Mouse (Mus musculus) gastrocnemius, postnatal 36 days (tissue): Measurements from ENCODE around the gene Bdp1. TPM values are rescaled to one million over a fixed set of nuclear protein-coding genes. Genes with fewer than 3 reads are reported as not detected.

Source experiments
- DNase-seq, 2 experiments: peaks; one replicate each; pipeline ENCODE4 v3.0.0; 2022
- intact Hi-C: fragments of 180-260 bp; cut with DNase I; formaldehyde crosslinking; loops from one replicate; pipeline ENCODE4 v1.15.1; 2025
- total RNA-seq, 2 experiments: library from RNA; stranded (reverse); gene quantifications; 2 replicates each; pipeline ENCODE4 v1.2.3; 2021

The Bdp1 gene
- total RNA-seq, 2 experiments from 2014 or later = 12.8 to 16.4 TPM

DNA sequence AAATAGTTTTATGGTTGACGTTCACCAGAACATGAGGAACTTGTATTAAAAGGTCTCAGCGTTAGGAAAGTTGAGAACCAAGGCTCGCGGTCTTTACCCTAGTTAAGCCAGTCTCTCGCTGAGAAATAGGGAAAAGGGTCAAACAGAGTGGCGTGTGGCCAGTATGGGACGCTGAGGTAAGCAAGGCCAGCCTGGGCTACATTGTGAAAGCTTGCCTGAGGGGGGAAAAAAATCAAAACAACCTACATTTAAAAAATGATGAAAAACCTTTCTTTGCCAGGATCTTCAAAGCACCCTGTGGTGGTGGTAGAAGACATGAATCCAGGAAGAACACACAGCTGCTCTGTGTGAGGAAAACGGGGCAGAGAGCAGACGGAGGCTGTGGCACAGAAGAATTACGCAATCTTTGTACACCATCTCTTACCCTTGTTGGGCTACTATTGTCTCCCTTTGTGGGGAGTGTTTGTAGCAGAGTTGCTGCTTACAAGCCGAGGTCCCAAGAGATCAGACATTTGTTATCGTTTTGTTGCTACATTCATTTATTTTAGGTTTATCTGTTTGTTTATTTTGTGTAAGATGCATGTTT, 97.9 kb downstream of the Bdp1 start:
- intact Hi-C loops = no loop called here

DNA sequence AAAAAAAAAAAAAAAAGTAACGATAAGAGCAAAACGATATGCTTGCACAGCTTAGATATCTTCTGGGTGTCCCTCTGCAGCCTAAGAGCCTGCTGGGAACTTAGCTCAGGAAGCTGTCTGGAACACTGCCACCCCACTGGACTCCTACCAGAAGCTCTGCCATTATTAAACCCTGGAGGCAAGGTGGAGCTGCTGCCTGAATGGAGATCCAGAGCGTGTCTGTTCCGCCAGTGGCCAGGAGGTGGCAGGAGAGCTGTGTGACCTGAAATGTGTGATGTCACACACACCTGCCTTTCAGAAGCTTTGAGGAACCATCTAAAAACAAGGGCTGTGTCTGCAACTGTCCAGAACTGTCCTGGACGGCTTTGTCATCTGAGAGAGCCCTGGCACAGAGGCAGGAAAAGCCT, 102.1 kb downstream of the Bdp1 start:
- peak; percentile 85 to 86 for DNase-seq
- intact Hi-C loops = no loop called here

More for the DNA sequence above, 97.9 kb downstream of the Bdp1 start:
- DNase-seq = no peak

GRCm38 (mm10) chr13:99999078-99999477, 104.8 kb downstream of the Bdp1 start:
- intact Hi-C loops = no loop called here
- DNase-seq = no peak

DNA sequence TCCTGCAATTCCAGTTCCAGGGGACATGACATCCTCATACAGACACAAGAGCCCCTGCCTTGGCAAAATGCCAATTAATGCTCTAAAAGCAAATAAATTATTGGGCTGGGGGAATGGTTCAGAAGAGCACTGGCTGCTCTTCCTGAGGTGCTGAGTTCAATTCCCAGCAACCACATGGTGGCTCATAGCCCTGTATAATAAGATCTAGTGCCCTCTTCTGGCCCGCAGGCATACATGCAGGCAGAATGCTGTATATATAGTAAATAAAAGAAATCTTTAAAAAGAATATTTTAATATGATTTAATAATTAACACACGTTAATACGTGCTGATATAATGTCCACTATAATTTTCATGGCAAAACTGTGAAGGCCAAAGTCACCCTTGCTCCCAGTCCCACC, 105.8 kb downstream of the Bdp1 start:
- intact Hi-C loops = no loop called here
- no peak for DNase-seq

DNA sequence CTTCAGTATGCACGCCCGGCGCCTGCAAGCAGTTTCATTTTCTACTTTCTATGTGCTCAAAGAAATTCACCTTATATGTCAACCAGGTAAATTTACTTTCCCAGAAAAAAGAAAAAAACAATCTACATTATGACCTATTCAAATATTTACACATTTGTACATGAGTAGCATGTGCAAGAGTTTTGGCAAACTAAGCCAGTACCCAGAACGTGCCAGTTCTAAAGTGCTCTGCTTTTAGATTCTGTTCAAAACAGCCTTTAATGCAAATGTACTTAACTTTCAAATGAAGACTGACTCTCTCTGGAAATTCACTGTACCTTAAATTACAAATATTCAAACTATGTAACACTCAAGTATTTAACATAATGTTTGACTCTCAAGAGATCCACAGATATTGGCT, 114.3 kb downstream of the Bdp1 start:
- DNase-seq = no peak

GRCm38 (mm10) chr13:99983320-99983719, 120.5 kb downstream of the Bdp1 start:
- no peak for DNase-seq
- intact Hi-C loops = no loop called here

More for the DNA sequence above, 114.3 kb downstream of the Bdp1 start:
- intact Hi-C loops = no loop called here

GRCm38 (mm10) chr13:99979406-99979805, 124.5 kb downstream of the Bdp1 start:
- intact Hi-C loops = no loop called here
- DNase-seq = no peak

GRCm38 (mm10) chr13:99970089-99970488, 133.8 kb downstream of the Bdp1 start:
- no peak for DNase-seq
- intact Hi-C loops = no loop called here

Other genes with a start within 250 kb of the Bdp1 start
- gene Cartpt, start 203.0 kb downstream of the Bdp1 start, total RNA-seq = not detected
- gene Mccc2, start 88.4 kb downstream of the Bdp1 start, total RNA-seq = 10 to 100 TPM; 29.3 to 37.4 TPM
- gene Serf1, start 3.9 kb upstream of the Bdp1 start, total RNA-seq = 1 to 10 TPM; 6.6 to 7.9 TPM
- 10 to 100 TPM; 12.2 to 15.2 TPM for gene Smn1, start 20.8 kb upstream of the Bdp1 start, total RNA-seq
- under 1 TPM; 0.10 TPM for gene Naip2, start 98.0 kb upstream of the Bdp1 start, total RNA-seq
- gene Naip5, start 142.3 kb upstream of the Bdp1 start, total RNA-seq = under 1 TPM; 0.08 to 0.15 TPM
- gene Naip6, start 213.6 kb upstream of the Bdp1 start, total RNA-seq = under 1 TPM; 0.05 to 0.08 TPM